Mouse (Mus musculus) heart, postnatal 0 days (tissue): ENCODE measurements around the gene Mical2. TPM values are rescaled to one million over a fixed set of nuclear protein-coding genes. Genes with fewer than 3 reads are reported as not detected.

Experiments
- ATAC-seq: fragments of 200-750 bp; cut with Nextera tagmentation; 2 replicates; pipeline ENCODE4 v1.8.0; 2017; ENCODE audit warnings: low read depth, moderate number of reproducible peaks, moderate library complexity; ENCODE audit not compliant: insufficient read depth
- DNase-seq: peaks from one replicate; pipeline ENCODE4 v3.0.0-alpha.2; 2016; ENCODE audit warnings: low spot score
- H3K27ac ChIP-seq: fragments of 300-500 bp; sonication (generic); 2 replicates; pipeline ENCODE4 v1.5.1; 2014; ENCODE audit warnings: low read depth, mild to moderate bottlenecking
- H3K27me3 ChIP-seq: fragments of 300-500 bp; sonication (generic); 2 replicates; pipeline ENCODE4 v1.6.1; 2014; ENCODE audit warnings: low read length, mixed read lengths; ENCODE audit not compliant: control insufficient read depth, insufficient read depth
- H3K36me3 ChIP-seq: fragments of 300-500 bp; sonication (generic); replicated peaks from 2 replicates; pipeline ENCODE4 v1.6.1; 2014; ENCODE audit warnings: low read length, mixed read lengths; ENCODE audit not compliant: control insufficient read depth, insufficient read depth
- H3K4me1 ChIP-seq: fragments of 300-500 bp; sonication (generic); 2 replicates; pipeline ENCODE4 v1.6.1; 2014; ENCODE audit warnings: antibody characterized with exemption; ENCODE audit not compliant: control insufficient read depth, insufficient read depth
- H3K4me2 ChIP-seq: fragments of 300-500 bp; sonication (generic); 2 replicates; pipeline ENCODE4 v1.6.1; 2014; ENCODE audit warnings: low read depth, mild to moderate bottlenecking, low read length, moderate library complexity
- H3K4me3 ChIP-seq: fragments of 300-500 bp; sonication (generic); 2 replicates; pipeline ENCODE4 v1.5.1; 2014; ENCODE audit warnings: low read depth, low read length
- H3K9ac ChIP-seq: fragments of 300-500 bp; sonication (generic); replicated peaks from 2 replicates; pipeline ENCODE4 v1.6.1; 2014; ENCODE audit warnings: low read depth, low read length, mixed read lengths
- H3K9me3 ChIP-seq: fragments of 300-500 bp; sonication (generic); replicated peaks from 2 replicates; pipeline ENCODE4 v1.6.1; 2016; ENCODE audit warnings: low read length; ENCODE audit not compliant: control insufficient read depth
- CTCF ChIP-seq: IDR thresholded peaks from 2 replicates; pipeline ENCODE4 v1.5.1; 2016; ENCODE audit warnings: antibody characterized with exemption, control low read depth, low read depth
- EP300 ChIP-seq: IDR thresholded peaks from 2 replicates; pipeline ENCODE4 v1.6.1; 2016; ENCODE audit warnings: antibody characterized with exemption, low read depth
- WGBS: fragments of 180-500 bp; shearing (Covaris S2); extraction: QIAGEN DNeasy Blood & Tissue Kit; methylation state at CpG from one replicate; pipeline ENCODE4 v1.1.7; 2014; 5-methylcytosine and 5-hydroxymethylcytosine counted together
- polyA plus RNA-seq: library from polyadenylated mRNA; unstranded; fragments of >200 nt; fragmentation: Nextera tagmentation; extraction: Ambion mirVana; gene quantifications from 2 replicates; pipeline ENCODE4 v1.2.1, GENCODE M21; 2015
- total RNA-seq: library from RNA; depleted of rRNA; stranded (reverse); fragments of >200 nt; gene quantifications from 2 replicates; pipeline ENCODE4 v1.2.3, GENCODE M21; 2014; ENCODE audit warnings: low replicate concordance

Mical2 gene
- total and polyA plus RNA-seq, 2 experiments from 2014 or later = 78.1 to 136 TPM

DNA sequence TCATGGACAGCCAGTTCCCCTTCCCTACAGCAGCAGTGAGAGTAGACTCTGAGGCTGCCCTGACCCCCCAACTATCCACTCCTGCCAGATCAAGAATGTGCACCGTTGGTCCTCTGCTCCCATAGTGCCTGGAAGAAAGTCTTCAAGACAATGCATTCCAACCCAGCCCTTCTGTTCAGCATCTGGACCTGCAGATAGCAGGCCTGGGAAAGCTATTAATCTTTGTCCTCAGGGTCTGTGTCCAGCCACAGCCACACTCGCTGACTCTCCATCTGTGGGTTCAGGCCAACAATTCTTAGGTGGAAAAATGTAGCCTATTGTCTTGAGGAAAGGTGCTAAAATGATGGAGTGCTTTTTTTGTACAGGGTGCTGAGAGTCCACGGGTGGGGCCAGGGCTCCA, 54.8 kb downstream of the Mical2 start:
- peak; percentile 45 for ATAC-seq

DNA sequence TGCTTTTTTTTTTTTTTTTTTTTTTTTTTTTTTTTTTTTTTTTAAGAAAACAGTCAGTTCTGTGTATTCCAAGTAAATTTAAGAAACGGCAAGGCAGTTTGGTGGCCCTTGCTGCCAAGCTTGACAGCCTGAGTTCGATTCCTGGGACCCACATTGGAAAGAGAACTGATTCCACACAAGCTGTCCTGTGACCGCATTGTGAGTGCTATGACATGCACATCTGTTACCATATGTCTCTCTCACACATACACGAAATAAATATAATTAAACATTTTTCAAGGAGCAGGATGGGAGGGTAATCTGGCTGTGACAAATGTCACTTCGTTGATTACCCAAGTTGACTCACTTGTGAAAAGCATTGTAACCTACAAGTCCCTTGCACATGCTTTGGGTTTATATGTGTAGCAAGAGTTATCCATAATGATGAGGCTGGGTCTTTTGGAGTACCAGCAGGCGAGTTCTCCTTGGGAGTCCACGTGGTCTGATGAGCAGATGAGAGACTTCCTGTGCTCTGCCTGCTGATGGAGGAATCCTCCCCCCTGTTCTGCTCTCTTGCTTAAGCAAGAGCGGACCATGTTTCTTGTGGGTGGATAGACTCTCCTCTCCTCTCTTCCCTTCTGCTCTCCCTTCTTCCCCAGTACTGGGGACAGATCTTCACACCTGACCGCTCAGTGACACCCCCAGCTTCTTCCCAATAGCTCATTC, 58.1 kb downstream of the Mical2 start:
- whole genome bisulfite sequencing = 73% methylated on average over 9 of the region's 9 CpGs
- no peak for TF ChIP-seq EP300
- no peak for TF ChIP-seq CTCF
- no peak overlapping the region for H3K27ac ChIP-seq

More for the DNA sequence above, 54.8 kb downstream of the Mical2 start:
- H3K27ac ChIP-seq = peak overlapping the region; percentile 70
- H3K9ac ChIP-seq = no peak overlapping the region
- peaks cover 88% of the 10 kb centered on the region for H3K4me1 ChIP-seq
- DNase-seq = peak; percentile 62
- no peaks in the 10 kb centered on the region for H3K27me3 ChIP-seq
- peaks cover 11% of the 10 kb centered on the region; the same call in 1 of the 2 replicates for H3K36me3 ChIP-seq
- H3K4me2 ChIP-seq = no peak overlapping the region
- no peaks in the 10 kb centered on the region for H3K9me3 ChIP-seq
- no peak; the same call in 1 of the 2 replicates for TF ChIP-seq EP300
- no peak for TF ChIP-seq CTCF
- no peak overlapping the region for H3K4me3 ChIP-seq
- 22% methylated on average over 3 of the region's 3 CpGs for WGBS

DNA sequence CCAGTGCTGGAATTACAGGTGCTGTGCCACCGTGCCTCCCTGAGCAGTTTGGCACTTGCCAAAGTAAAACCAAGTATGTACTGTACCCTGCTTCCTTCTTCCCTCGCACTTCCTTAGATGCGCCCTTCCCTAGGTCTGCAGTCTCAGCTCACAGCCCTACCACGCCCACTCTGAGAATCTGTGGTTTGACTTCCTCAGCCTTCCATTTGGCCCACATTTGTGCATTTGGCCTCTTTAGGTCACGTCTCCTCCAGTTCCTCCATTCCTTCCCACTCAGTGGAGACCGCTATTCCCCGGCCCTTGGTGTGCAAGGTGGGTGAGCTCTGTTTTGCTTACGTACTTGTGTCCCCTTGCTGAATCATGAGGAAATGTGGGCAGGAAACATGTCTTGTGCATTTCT, 59.9 kb downstream of the Mical2 start:
- TF ChIP-seq EP300 (no peak), CTCF (no peak)
- peak overlapping the region; percentile 60 for H3K27ac ChIP-seq
- peaks cover 88% of the 10 kb centered on the region for H3K4me1 ChIP-seq
- H3K9ac ChIP-seq = no peak overlapping the region
- DNase-seq (no peak), ATAC-seq (no peak)
- H3K9me3 ChIP-seq = no peaks in the 10 kb centered on the region
- no peak overlapping the region for H3K4me2 ChIP-seq
- no peak overlapping the region for H3K4me3 ChIP-seq
- 73% methylated on average over 8 of the region's 8 CpGs for WGBS
- no peaks in the 10 kb centered on the region for H3K27me3 ChIP-seq
- H3K36me3 ChIP-seq = peaks cover 18% of the 10 kb centered on the region; the same call in 1 of the 2 replicates

More for the DNA sequence above, 58.1 kb downstream of the Mical2 start:
- peaks cover 18% of the 10 kb centered on the region; the same call in 1 of the 2 replicates for H3K36me3 ChIP-seq
- DNase-seq (no peak), ATAC-seq (no peak)
- no peaks in the 10 kb centered on the region for H3K9me3 ChIP-seq
- H3K9ac ChIP-seq = no peak overlapping the region
- no peak overlapping the region for H3K4me3 ChIP-seq
- peaks cover 89% of the 10 kb centered on the region for H3K4me1 ChIP-seq
- H3K4me2 ChIP-seq = no peak overlapping the region
- no peaks in the 10 kb centered on the region for H3K27me3 ChIP-seq

DNA sequence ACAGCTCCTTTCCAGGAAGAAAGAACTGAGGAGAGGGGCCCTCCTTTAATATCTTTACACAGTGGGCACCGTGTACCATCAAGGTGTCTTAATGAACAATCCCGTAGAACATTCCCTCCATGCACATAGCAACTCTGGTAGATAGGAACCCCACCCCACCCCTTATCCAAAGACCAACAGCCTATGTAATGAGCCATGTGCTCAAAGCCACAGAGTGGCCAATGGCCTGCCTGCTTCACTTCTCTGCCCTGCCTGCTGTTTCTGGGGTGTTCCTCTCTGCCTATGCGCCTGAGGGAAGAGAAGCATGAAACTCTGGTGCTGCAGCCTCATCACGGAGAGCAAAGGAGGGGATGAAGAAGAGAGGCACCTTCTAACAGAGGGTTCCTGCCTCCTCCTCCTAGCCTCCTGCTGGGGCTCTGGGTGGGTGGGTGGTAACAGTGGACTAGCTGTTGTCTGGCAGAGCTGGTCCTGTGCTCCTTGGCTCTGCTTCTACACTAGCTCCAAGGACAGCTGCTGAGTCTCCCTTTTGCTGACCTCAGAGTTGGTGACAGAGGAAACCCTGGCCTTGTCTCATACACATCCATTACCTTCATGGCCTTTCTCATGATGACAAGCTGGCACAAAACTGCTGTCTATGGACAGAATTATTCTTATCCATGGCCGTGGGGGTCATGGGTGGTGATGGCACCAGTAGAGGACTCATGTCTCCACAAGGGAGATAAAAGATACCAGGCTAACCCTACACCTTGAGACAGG, 62.9 kb downstream of the Mical2 start:
- DNase-seq = no peak
- no peak for ATAC-seq
- peak overlapping the region; percentile 94 for H3K27ac ChIP-seq
- peaks cover 89% of the 10 kb centered on the region for H3K4me1 ChIP-seq
- no peak overlapping the region for H3K4me2 ChIP-seq
- H3K4me3 ChIP-seq = no peak overlapping the region
- no peaks in the 10 kb centered on the region for H3K27me3 ChIP-seq
- 58% methylated on average over 5 of the region's 5 CpGs for WGBS
- TF ChIP-seq EP300 (no peak), CTCF (no peak)
- H3K9ac ChIP-seq = no peak overlapping the region
- peaks cover 8% of the 10 kb centered on the region; the same call in 1 of the 2 replicates for H3K36me3 ChIP-seq
- no peaks in the 10 kb centered on the region for H3K9me3 ChIP-seq

DNA sequence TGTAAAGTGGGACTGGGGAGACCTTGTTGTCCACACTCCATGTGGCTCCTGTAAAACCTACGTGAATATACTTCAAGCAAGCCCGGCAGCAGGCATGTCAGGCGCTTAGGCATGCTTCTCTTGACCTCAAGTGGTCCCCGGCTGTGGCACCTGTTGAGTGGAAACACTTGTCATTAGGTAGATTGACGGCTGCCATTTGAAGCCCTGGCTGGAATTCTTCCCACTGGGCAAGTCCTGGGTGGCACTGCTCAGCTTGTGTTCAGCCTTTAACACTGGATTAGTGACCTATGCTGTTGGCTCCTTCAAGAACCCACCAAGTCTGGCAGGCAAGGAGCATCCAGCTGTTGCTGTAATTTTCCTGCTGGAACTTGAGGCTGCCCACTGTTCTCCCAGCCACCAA, 63.9 kb downstream of the Mical2 start:
- H3K4me3 ChIP-seq = no peak overlapping the region
- H3K9ac ChIP-seq = no peak overlapping the region
- H3K36me3 ChIP-seq = peaks cover 11% of the 10 kb centered on the region; the same call in 1 of the 2 replicates
- no peaks in the 10 kb centered on the region for H3K9me3 ChIP-seq
- peak; percentile 58 for ATAC-seq
- peak; percentile 64 for DNase-seq
- 21% methylated on average over 5 of the region's 5 CpGs for WGBS
- H3K4me1 ChIP-seq = peaks cover 91% of the 10 kb centered on the region
- H3K27me3 ChIP-seq = no peaks in the 10 kb centered on the region
- H3K27ac ChIP-seq = peak overlapping the region; percentile 94
- no peak overlapping the region for H3K4me2 ChIP-seq
- TF ChIP-seq CTCF (no peak), EP300 (no peak)
